In genomic region chr8:70201417-70201816, GRCm38 (mm10) we compare ENCODE assay signal across 19 mouse cellular contexts. TPM values are rescaled to one million over a fixed set of nuclear protein-coding genes. Genes with fewer than 3 reads are reported as not detected.
DNase-seq lines count a peak whose midpoint lies in the region; ATAC-seq and TF ChIP-seq lines count a peak whose summit lies in the region.
"Had no signal": no experiment of that assay in that cellular context is flagged by ENCODE, and none has a peak within 500 bp of the region (broad histone marks: within the 10 kb centered on the region; RNA-seq: fewer than 3 reads in every experiment).

No protein-coding gene starts in this region.

- WGBS in bone marrow, adult 2 months: 56% methylated on average over 3 of the region's 3 CpGs
- WGBS in liver, postnatal 0 days (ENCODE audit: insufficient replicate concordance): 56% methylated on average over 3 of the region's 3 CpGs
- 73% methylated on average over 3 of the region's 3 CpGs for WGBS in kidney, embryonic 15.5 days
- WGBS in hindbrain, embryonic 11.5 days: 78% methylated on average over 3 of the region's 3 CpGs

- TF ChIP-seq EP300 in liver, postnatal 0 days (IDR thresholded peaks at IDR 0.05; ENCODE audit: low read depth): peak; percentile 93

- ATAC-seq in erythroid progenitor cell, adult 5-6 weeks (replicated peaks; ENCODE audit: low FRiP score, poor library complexity, severe bottlenecking): peak; percentile 89
- peak; percentile 76 for ATAC-seq in liver, postnatal 0 days
- no peak; the same call in 1 of the 2 replicates for ATAC-seq in kidney, embryonic 15.5 days (replicated peaks; ENCODE audit: low FRiP score)
- no peak for ATAC-seq in hindbrain, embryonic 11.5 days (ENCODE audit: low FRiP score)
- ATAC-seq: forebrain, embryonic 14.5 days had no signal

- H3K27me3 ChIP-seq in liver, postnatal 0 days (ENCODE audit: insufficient read depth, low read length): no peaks in the 10 kb centered on the region
- H3K27me3 ChIP-seq in kidney, embryonic 15.5 days: no peaks in the 10 kb centered on the region
- H3K27me3 ChIP-seq in hindbrain, embryonic 11.5 days (ENCODE audit: control insufficient read depth, insufficient read depth, low read length): no peaks in the 10 kb centered on the region
- H3K27me3 ChIP-seq: hindbrain, embryonic 15.5 days; limb, embryonic 12.5 days; midbrain, embryonic 12.5 days; neural tube, embryonic 15.5 days had no signal

- H3K27ac ChIP-seq in layer of hippocampus, adult 2 months: peak overlapping the region; percentile 83
- peak overlapping the region; percentile 87 for H3K27ac ChIP-seq in bone marrow, adult 2 months (ENCODE audit: control insufficient read depth, insufficient read depth, low read depth, low read length, poor library complexity)
- peak overlapping the region; percentile 77 for H3K27ac ChIP-seq in liver, postnatal 0 days (ENCODE audit: low read depth)
- H3K27ac ChIP-seq in kidney, embryonic 15.5 days: no peak overlapping the region
- H3K27ac ChIP-seq in hindbrain, embryonic 11.5 days (ENCODE audit: low read depth, low read length): no peak overlapping the region
- H3K27ac ChIP-seq: hindbrain, embryonic 15.5 days; limb, embryonic 12.5 days; midbrain, embryonic 12.5 days; neural tube, embryonic 15.5 days had no signal

- H3K9ac ChIP-seq in liver, postnatal 0 days (replicated peaks): peak overlapping the region; percentile 52
- no peak overlapping the region for H3K9ac ChIP-seq in kidney, embryonic 15.5 days
- H3K9ac ChIP-seq in hindbrain, embryonic 11.5 days (ENCODE audit: low read depth, low read length): no peak overlapping the region
- H3K9ac ChIP-seq: hindbrain, embryonic 15.5 days; limb, embryonic 12.5 days; midbrain, embryonic 12.5 days; neural tube, embryonic 15.5 days had no signal

- no peaks in the 10 kb centered on the region for H3K9me3 ChIP-seq in liver, postnatal 0 days (ENCODE audit: low read length)
- H3K9me3 ChIP-seq in kidney, embryonic 15.5 days (replicated peaks): no peaks in the 10 kb centered on the region
- no peaks in the 10 kb centered on the region for H3K9me3 ChIP-seq in hindbrain, embryonic 11.5 days (ENCODE audit: control insufficient read depth, low read length)
- H3K9me3 ChIP-seq: hindbrain, embryonic 15.5 days; limb, embryonic 12.5 days; midbrain, embryonic 12.5 days; neural tube, embryonic 15.5 days had no signal

- peaks cover 5% of the 10 kb centered on the region; the same call in 1 of the 2 replicates for H3K4me1 ChIP-seq in bone marrow, adult 2 months (ENCODE audit: control insufficient read depth, insufficient read depth, low read length)
- H3K4me1 ChIP-seq in liver, postnatal 0 days (ENCODE audit: insufficient read depth): peaks cover 55% of the 10 kb centered on the region
- peaks cover 6% of the 10 kb centered on the region; the same call in 1 of the 2 replicates for H3K4me1 ChIP-seq in kidney, embryonic 15.5 days
- no peaks in the 10 kb centered on the region for H3K4me1 ChIP-seq in hindbrain, embryonic 11.5 days (replicated peaks; ENCODE audit: control insufficient read depth, insufficient read depth, low read length)
- H3K4me1 ChIP-seq: hindbrain, embryonic 15.5 days; limb, embryonic 12.5 days had no signal

- no peak for DNase-seq in layer of hippocampus, adult 2 months (ENCODE audit: low spot score in 2 of 2)
- no peak for DNase-seq in layer of hippocampus, postnatal 14 days (ENCODE audit: low spot score in 2 of 2)
- peak; percentile 50 for DNase-seq in liver, postnatal 0 days
- DNase-seq in adrenal gland, postnatal 4 days (ENCODE audit: low spot score in 2 of 2): no peak
- DNase-seq in hindbrain, embryonic 11.5 days (ENCODE audit: low spot score): no peak
- DNase-seq: cerebellum, postnatal 36 days; heart, adult 2 months; kidney, adult 9 months; lung, postnatal 10 days; thymus, postnatal 36 days had no signal

- TF ChIP-seq CTCF in layer of hippocampus, adult 2 months (conservative IDR thresholded peaks at IDR 0.05): no peak
- TF ChIP-seq CTCF in bone marrow, adult 2 months (IDR thresholded peaks at IDR 0.05; ENCODE audit: control insufficient read depth, insufficient read depth, low read length): no peak
- TF ChIP-seq CTCF in liver, postnatal 0 days (IDR thresholded peaks at IDR 0.05; ENCODE audit: low read depth): no peak

- peak overlapping the region; percentile 40 for H3K4me2 ChIP-seq in liver, postnatal 0 days (ENCODE audit: low read depth, low read length)
- H3K4me2 ChIP-seq in kidney, embryonic 15.5 days: no peak overlapping the region
- no peak overlapping the region for H3K4me2 ChIP-seq in hindbrain, embryonic 11.5 days (replicated peaks; ENCODE audit: low read depth, low read length)
- H3K4me2 ChIP-seq: hindbrain, embryonic 15.5 days; limb, embryonic 12.5 days; midbrain, embryonic 12.5 days; neural tube, embryonic 15.5 days had no signal

- H3K4me3 ChIP-seq in layer of hippocampus, adult 2 months: no peak overlapping the region
- peak overlapping the region; percentile 0 for H3K4me3 ChIP-seq in bone marrow, adult 2 months (replicated peaks; ENCODE audit: control insufficient read depth, low read depth, low read length)
- H3K4me3 ChIP-seq in liver, postnatal 0 days (ENCODE audit: low read depth, low read length): no peak overlapping the region
- no peak overlapping the region for H3K4me3 ChIP-seq in kidney, embryonic 15.5 days (replicated peaks)
- H3K4me3 ChIP-seq in hindbrain, embryonic 11.5 days (ENCODE audit: low read depth, low read length): no peak overlapping the region
- H3K4me3 ChIP-seq: heart, adult 2 months; hindbrain, embryonic 15.5 days; left cerebral cortex, adult 2 months; limb, embryonic 12.5 days; midbrain, embryonic 12.5 days; neural tube, embryonic 15.5 days had no signal

- TF ChIP-seq POLR2A in bone marrow, adult 2 months (IDR thresholded peaks at IDR 0.05; ENCODE audit: borderline replicate concordance, control insufficient read depth, low read depth, low read length): no peak

- H3K36me3 ChIP-seq in liver, postnatal 0 days (replicated peaks; ENCODE audit: insufficient read depth, low read length): no peaks in the 10 kb centered on the region
- no peaks in the 10 kb centered on the region for H3K36me3 ChIP-seq in kidney, embryonic 15.5 days
- no peaks in the 10 kb centered on the region for H3K36me3 ChIP-seq in hindbrain, embryonic 11.5 days (ENCODE audit: control insufficient read depth, insufficient read depth, low read length)
- H3K36me3 ChIP-seq: hindbrain, embryonic 15.5 days; limb, embryonic 12.5 days; midbrain, embryonic 12.5 days; neural tube, embryonic 15.5 days had no signal

RNA-seq across cellular contexts. Expression of gene Slc25a42, which starts 10.7 kb away (rescaled TPM):
- total RNA-seq in layer of hippocampus, adult 2 months (2021): 10 to 100 TPM; 43.9 to 44.0 TPM
- total RNA-seq in layer of hippocampus, postnatal 14 days (2021): 10 to 100 TPM; 34.0 to 36.2 TPM
- 7.1 and 10.9 TPM in 2 replicates for polyA plus RNA-seq in bone marrow, adult 2 months (2011; ENCODE audit: insufficient read depth, insufficient read length, low replicate concordance, missing spikeins)
- total RNA-seq in erythroid progenitor cell, adult 5-6 weeks (2015; ENCODE audit: low replicate concordance): 30.6 and 35.3 TPM in 2 replicates
- 16.2 and 24.4 TPM in 2 replicates for total RNA-seq in erythroid progenitor cell, adult 5-6 weeks (2017; ENCODE audit: low replicate concordance)
- polyA plus RNA-seq in liver, postnatal 0 days (2015; fragmentation: Nextera tagmentation; extraction: Ambion mirVana): 18.5 and 19.2 TPM in 2 replicates
- 4.8 and 5.1 TPM in 2 replicates for polyA plus RNA-seq in kidney, embryonic 15.5 days (2015; fragmentation: Nextera tagmentation; extraction: Ambion mirVana)
- total RNA-seq in adrenal gland, postnatal 4 days (2021): 10 to 100 TPM; 27.8 to 39.2 TPM
- 1.5 and 2.0 TPM in 2 replicates for polyA plus RNA-seq in hindbrain, embryonic 11.5 days (2014; fragmentation: Nextera tagmentation; extraction: Ambion mirVana)

RNA-seq across cellular contexts. Expression of gene Tmem161a, which starts 29.3 kb away (rescaled TPM):
- 10 to 100 TPM; 46.4 to 59.0 TPM for total RNA-seq in layer of hippocampus, adult 2 months (2021)
- total RNA-seq in layer of hippocampus, postnatal 14 days (2021): 10 to 100 TPM; 46.1 to 49.4 TPM
- 10.8 and 22.0 TPM in 2 replicates for polyA plus RNA-seq in bone marrow, adult 2 months (2011; ENCODE audit: insufficient read depth, insufficient read length, low replicate concordance, missing spikeins)
- 2.9 and 14.1 TPM in 2 replicates for total RNA-seq in erythroid progenitor cell, adult 5-6 weeks (2015; ENCODE audit: low replicate concordance)
- total RNA-seq in erythroid progenitor cell, adult 5-6 weeks (2017; ENCODE audit: low replicate concordance): 4.9 and 6.5 TPM in 2 replicates
- 17.3 and 20.2 TPM in 2 replicates for polyA plus RNA-seq in liver, postnatal 0 days (2015; fragmentation: Nextera tagmentation; extraction: Ambion mirVana)
- polyA plus RNA-seq in kidney, embryonic 15.5 days (2015; fragmentation: Nextera tagmentation; extraction: Ambion mirVana): 71.8 and 76.3 TPM in 2 replicates
- 10 to 100 TPM; 63.4 to 66.8 TPM for total RNA-seq in adrenal gland, postnatal 4 days (2021)
- 22.3 and 24.3 TPM in 2 replicates for polyA plus RNA-seq in hindbrain, embryonic 11.5 days (2014; fragmentation: Nextera tagmentation; extraction: Ambion mirVana)

RNA-seq across cellular contexts. Expression of gene Sugp2, which starts 32.6 kb away (rescaled TPM):
- total RNA-seq in layer of hippocampus, adult 2 months (2021): 100 to 1,000 TPM; 130 to 131 TPM
- total RNA-seq in layer of hippocampus, postnatal 14 days (2021): 100 to 1,000 TPM; 124 TPM
- polyA plus RNA-seq in bone marrow, adult 2 months (2011; ENCODE audit: insufficient read depth, insufficient read length, low replicate concordance, missing spikeins): 89.1 and 192 TPM in 2 replicates
- total RNA-seq in erythroid progenitor cell, adult 5-6 weeks (2015; ENCODE audit: low replicate concordance): 36.8 and 49.0 TPM in 2 replicates
- total RNA-seq in erythroid progenitor cell, adult 5-6 weeks (2017; ENCODE audit: low replicate concordance): 51.5 and 60.7 TPM in 2 replicates
- polyA plus RNA-seq in liver, postnatal 0 days (2015; fragmentation: Nextera tagmentation; extraction: Ambion mirVana): 7.3 and 8.3 TPM in 2 replicates
- 29.6 and 31.6 TPM in 2 replicates for polyA plus RNA-seq in kidney, embryonic 15.5 days (2015; fragmentation: Nextera tagmentation; extraction: Ambion mirVana)
- 10 to 100 TPM; 54.9 to 62.1 TPM for total RNA-seq in adrenal gland, postnatal 4 days (2021)
- 46.5 and 46.8 TPM in 2 replicates for polyA plus RNA-seq in hindbrain, embryonic 11.5 days (2014; fragmentation: Nextera tagmentation; extraction: Ambion mirVana)

RNA-seq across cellular contexts. Expression of gene Armc6, which starts 32.8 kb away (rescaled TPM):
- total RNA-seq in layer of hippocampus, adult 2 months (2021): 10 to 100 TPM; 45.6 to 47.1 TPM
- 10 to 100 TPM; 60.1 to 67.4 TPM for total RNA-seq in layer of hippocampus, postnatal 14 days (2021)
- polyA plus RNA-seq in bone marrow, adult 2 months (2011; ENCODE audit: insufficient read depth, insufficient read length, low replicate concordance, missing spikeins): 2.9 and 9.8 TPM in 2 replicates
- 15.1 and 26.4 TPM in 2 replicates for total RNA-seq in erythroid progenitor cell, adult 5-6 weeks (2015; ENCODE audit: low replicate concordance)
- 5.1 TPM in 1 of 2 replicates, not detected in the other for total RNA-seq in erythroid progenitor cell, adult 5-6 weeks (2017; ENCODE audit: low replicate concordance)
- polyA plus RNA-seq in liver, postnatal 0 days (2015; fragmentation: Nextera tagmentation; extraction: Ambion mirVana): 5.3 and 6.3 TPM in 2 replicates
- 28.8 and 31.0 TPM in 2 replicates for polyA plus RNA-seq in kidney, embryonic 15.5 days (2015; fragmentation: Nextera tagmentation; extraction: Ambion mirVana)
- total RNA-seq in adrenal gland, postnatal 4 days (2021): 10 to 100 TPM; 10.1 to 15.1 TPM
- 34.0 and 37.5 TPM in 2 replicates for polyA plus RNA-seq in hindbrain, embryonic 11.5 days (2014; fragmentation: Nextera tagmentation; extraction: Ambion mirVana)

Comparison
In these comparisons a context has a peak if more than half of its experiments do, and no peak if none do; other contexts are left out.
1. H3K27ac ChIP-seq: peak in layer of hippocampus, adult 2 months (single experiment), bone marrow, adult 2 months (single experiment) and liver, postnatal 0 days (single experiment); none in kidney, embryonic 15.5 days (single experiment) and hindbrain, embryonic 11.5 days (single experiment).
2. ATAC-seq: peak in erythroid progenitor cell, adult 5-6 weeks (single experiment) and liver, postnatal 0 days (single experiment); none in kidney, embryonic 15.5 days (single experiment) and hindbrain, embryonic 11.5 days (single experiment).